Mouse (Mus musculus) MN1 (cell line): ENCODE data around the gene Lamp5.

ENCODE experiments used
- DNase-seq: peaks from one replicate; pipeline ENCODE4 v3.0.0-alpha.2; 2016; ENCODE audit warnings: low spot score

The Lamp5 gene

GRCm38 (mm10) chr2:136051688-136052289, at the start of gene Lamp5:
TSS of gene Lamp5 (plus strand) at chr2:136052239.
- no peak for DNase-seq

- DNase-seq = no peak
These were observed 48.2 kb upstream of the Lamp5 start for GRCm38 (mm10) chr2:136003836-136004235.

DNA sequence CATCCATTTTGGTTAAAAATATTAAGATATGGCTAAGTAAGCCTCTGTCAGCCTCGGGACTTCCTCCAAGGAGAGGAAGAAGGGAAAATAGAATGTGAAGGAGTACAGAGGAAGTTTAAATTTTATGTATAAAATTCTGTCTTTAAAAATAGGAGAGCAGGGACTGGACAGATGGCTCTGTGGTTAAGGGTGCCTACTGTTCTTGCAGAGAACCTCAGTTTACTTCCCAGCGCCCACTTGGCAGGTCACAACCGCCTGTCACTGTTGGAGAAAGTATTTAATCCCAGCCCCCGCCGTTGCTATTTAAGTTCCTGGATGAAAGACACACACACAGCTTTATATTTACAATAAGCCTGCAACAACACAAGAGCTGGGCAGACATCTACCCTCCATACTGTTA, 45.8 kb upstream of the Lamp5 start:
- DNase-seq = no peak

DNA sequence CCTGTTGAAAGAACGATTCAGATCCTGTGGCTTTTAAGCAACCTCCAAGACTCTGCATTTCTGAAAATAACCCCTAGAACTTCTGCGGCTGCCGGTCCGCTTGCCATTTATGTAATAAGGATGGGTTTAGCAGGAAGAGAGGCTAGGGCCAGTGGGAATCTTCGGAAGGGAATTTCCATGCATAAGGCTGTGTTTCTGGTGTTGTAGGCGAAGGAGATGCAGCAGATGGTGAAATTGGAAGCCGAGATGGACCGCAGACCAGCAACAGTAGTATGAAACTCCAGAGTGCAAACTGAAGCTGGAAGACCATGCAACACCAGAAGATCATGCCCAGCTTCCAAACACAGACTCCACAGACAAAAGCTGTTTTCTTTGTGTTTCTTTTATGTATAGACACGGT, 39.3 kb upstream of the Lamp5 start:
- no peak for DNase-seq

- no peak for DNase-seq
These were observed 3.6 kb upstream of the Lamp5 start for GRCm38 (mm10) chr2:136048464-136048863.

- no peak for DNase-seq
These were observed 1.0 kb upstream of the Lamp5 start for GRCm38 (mm10) chr2:136050793-136051615.

GRCm38 (mm10) chr2:136057861-136058331, 5.9 kb downstream of the Lamp5 start:
- no peak for DNase-seq

DNA sequence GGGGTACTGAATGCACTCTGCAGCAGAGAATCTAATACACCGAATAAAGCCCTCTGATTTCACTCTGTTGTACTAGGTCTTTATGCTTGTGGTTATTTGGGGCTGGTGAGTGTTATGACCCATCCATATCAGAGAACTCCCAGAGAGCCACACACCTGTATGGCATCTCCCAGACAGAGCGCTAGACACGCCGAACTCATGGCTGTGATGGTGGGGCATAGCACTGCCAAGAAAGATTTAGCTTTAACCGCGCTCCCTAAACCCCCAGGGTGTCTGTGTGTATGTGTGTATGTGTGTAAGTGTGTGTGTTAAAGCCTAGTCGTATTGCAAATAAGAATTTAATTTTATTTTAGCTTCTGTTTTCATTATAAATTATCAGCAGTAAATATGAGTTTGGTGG, 6.4 kb downstream of the Lamp5 start:
- no peak for DNase-seq

GRCm38 (mm10) chr2:136059029-136059669, 7.1 kb downstream of the Lamp5 start:
- no peak for DNase-seq

DNA sequence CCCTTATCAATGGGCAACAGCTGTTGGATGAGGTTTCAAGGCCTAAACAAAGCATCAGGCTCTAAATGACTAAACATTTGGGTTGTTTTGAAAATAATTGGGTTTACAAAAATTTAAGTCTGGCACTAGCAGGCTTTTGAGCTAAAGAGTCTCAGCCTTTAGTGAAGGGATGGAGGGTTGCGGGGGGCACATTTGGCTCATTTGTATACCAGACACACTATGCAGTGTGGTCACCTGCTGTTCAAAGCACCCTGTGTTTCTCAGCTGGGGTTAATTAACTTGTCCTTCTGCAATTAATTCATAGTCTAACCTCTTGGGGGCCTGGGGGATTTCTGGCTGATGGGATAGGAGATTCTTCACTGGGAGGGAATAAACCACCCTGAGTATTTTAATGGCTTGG, 12.3 kb downstream of the Lamp5 start:
- no peak for DNase-seq

DNA sequence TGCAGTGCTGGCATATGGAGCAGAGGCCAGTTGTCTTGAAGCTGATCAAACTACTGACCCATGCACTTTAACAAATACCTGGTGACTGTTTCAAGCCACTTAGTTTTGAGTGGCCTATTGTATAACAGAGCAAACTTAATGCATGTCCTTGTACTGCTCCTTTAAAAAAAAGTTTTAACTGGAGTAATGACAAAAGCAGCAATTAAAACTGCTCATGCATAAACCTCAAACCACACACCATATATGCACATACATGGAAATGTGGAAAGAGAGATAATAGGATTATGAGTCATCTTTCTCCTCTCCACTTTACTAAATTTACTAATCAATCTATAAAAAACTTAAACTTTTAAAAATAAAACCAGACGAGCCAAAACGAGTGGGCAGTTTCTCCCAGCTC, 43.9 kb downstream of the Lamp5 start:
- no peak for DNase-seq

DNA sequence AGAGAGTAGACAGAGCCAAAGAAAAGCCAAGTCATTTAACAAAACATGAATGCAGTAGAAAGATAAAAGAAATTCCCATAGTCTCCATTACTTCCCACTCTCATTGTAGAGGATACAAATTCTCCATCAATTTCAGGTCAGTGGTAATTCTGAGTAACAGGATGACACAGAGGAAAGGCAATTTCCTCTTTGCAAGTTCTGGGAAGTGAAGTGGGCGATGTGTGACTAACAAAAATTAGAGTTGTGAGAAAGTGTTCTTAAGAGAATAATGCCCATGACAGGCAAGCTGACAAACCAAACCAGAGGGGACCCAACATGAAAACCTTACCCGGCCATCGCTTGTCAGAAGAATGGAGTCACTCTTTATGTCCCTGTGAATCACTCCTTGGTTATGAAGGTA, 45.1 kb downstream of the Lamp5 start:
- DNase-seq = no peak

GRCm38 (mm10) chr2:136107597-136107996, 55.6 kb downstream of the Lamp5 start:
- no peak for DNase-seq

GRCm38 (mm10) chr2:136108124-136109037, 56.3 kb downstream of the Lamp5 start:
- no peak for DNase-seq

DNA sequence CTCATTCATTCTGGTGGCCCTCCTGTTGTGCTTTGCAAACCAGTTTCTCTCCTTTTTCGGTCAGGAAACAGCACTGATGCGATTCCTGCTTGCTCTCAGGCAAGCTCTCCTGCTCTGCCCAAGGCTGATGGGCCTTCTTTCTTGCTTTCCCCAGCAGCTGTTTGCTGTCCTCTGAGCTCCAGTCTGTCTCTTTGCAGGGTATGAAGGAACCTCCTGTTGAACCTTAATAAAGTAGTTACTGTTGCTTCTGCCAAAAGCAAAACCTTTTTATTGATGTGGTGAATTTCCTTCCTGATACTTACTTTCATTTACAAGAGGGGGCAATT, 57.0 kb downstream of the Lamp5 start:
- DNase-seq = no peak

DNA sequence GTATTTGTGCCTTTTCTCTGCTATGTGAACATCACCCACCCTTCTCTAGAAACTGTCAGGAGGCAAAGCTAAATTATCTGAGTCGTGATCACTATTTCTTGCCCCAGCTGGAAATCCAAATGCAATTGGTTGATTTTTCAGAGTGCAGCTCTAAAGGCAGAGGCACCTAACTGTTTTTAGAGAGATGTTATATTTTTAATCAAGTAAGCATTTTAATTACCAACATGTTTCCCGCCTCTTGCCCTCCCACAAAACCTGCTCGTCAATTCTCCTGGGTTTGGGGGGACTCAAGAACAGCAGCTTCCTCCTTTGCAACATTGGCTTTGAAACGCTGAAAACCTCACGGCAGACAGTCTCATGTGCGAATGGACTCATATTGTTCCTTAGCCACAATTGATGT, 61.3 kb downstream of the Lamp5 start:
- no peak for DNase-seq

DNA sequence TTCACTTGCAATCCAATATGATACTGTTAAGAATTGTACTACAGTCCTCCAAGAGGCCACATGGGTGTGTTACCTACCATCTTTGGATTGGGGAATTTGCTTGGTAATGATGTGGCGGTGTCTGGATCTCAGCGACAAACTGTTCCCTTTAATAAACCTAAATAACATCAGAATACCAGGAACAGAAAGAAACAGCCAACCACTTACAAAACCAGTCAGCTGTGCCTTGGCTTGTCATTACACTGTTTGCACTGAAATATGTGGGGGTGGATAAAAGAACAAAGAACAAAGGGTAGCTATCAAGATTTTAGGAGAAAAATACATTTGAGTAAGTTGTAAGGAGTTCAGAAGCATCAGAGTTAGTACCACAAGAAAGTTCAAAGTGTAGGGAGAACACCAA, 66.0 kb downstream of the Lamp5 start:
- no peak for DNase-seq
